Mouse (Mus musculus): ENCODE data around the gene Sox2.

Sox2 gene

DNA sequence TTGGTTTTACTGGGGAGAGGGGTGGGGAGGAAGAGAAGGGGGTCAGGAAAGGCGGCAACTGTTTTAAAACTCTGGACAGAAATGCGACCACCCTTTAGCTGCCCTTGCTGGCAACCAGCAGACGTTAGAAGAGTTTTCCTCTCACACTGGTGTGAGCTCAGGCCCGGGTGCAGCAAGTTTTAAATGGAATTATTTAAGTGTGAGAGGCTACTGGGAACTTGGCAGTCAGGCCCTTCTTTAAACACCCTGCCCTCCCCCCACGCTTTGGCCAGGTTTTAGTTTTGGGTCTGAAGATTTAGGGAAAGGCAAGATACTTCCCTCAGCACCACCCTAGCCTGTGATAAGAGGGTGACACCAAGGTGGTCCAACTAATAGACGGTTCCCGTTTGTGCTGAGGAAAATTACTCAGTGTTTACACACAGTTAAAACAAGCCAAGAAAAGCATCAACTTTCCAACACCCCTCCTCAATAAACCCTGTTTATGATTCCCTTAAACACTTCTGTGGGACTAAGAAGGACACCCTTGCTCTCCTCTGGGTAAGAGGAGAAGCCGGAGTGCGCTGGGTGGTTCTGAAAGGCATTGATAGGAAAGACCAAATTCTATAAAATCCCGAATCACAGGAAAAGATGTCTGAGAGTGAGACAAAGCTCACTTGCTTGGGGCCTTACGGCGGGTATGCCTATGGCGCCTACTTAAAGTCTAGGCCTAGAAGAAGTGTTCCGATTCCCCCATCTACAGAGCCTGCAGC is 10.5 kb downstream of the Sox2 start:
- DNase-seq (ENCODE audit: low spot score), result no peak

DNA sequence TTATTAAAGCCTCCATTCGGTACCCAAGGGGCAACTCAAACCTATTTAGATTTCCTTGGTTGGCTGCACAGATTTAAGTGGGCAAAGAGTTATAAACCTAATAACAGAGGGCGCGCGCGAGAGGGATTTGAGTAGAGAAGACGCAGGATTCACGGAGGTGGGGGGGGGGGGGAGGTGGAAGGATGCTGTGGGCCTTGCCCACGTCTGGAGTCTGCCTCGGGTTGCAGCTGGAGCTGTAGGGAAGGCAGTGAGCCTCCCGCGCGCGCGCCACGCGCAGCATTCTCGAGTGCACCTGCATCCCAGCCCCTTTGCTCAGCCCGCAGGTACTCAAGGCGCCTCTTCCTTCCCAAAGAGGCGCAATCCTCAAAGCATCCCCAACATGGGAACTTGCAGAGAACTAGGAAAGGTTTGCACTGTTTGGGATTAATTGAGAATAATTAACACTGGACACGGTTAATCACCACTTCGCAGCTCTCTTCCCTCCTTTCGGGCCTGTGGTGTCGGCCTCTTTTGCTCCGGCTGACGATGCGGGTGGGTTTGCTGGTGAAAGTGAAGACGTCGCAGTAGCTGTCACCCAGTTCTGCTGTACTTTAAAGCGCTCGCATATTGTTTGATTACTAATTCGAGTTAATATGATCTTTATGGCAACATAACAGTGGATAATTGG is 11.3 kb downstream of the Sox2 start:
- DNase-seq (ENCODE audit: low spot score), result no peak

DNA sequence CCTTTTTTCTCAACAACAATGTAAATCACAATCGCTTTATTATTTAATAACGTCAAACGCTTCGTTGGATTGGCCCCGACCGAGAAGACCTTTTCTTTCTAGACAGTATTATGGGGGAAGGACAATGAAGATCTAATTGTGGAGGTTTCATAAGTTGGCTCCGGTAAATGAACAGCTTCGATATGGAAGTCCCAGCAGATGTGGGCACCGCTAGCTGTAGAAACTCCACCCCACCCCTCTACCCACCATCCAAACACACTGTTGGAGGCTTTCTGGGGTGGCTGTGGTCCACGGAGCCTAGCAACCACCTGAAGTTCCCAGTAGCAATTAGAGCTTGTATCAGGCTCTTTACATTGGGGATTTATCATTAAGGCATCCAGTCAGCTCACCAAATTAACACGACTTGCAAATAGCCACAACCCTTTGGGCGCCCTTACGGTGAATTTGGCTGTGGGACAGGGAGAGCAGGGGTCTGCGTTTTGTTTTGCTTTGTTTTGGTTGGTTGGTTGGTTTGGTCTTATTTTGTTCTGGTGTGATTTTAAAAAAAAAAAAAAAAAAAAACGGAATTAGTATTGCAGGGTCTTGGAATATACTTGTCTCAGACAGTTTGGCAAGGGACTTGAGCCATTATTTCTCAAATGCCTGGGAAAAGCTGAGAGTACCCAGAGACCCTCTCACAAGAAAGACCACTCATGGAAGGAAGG is 12.0 kb downstream of the Sox2 start:
- DNase-seq (ENCODE audit: low spot score), result no peak

DNA sequence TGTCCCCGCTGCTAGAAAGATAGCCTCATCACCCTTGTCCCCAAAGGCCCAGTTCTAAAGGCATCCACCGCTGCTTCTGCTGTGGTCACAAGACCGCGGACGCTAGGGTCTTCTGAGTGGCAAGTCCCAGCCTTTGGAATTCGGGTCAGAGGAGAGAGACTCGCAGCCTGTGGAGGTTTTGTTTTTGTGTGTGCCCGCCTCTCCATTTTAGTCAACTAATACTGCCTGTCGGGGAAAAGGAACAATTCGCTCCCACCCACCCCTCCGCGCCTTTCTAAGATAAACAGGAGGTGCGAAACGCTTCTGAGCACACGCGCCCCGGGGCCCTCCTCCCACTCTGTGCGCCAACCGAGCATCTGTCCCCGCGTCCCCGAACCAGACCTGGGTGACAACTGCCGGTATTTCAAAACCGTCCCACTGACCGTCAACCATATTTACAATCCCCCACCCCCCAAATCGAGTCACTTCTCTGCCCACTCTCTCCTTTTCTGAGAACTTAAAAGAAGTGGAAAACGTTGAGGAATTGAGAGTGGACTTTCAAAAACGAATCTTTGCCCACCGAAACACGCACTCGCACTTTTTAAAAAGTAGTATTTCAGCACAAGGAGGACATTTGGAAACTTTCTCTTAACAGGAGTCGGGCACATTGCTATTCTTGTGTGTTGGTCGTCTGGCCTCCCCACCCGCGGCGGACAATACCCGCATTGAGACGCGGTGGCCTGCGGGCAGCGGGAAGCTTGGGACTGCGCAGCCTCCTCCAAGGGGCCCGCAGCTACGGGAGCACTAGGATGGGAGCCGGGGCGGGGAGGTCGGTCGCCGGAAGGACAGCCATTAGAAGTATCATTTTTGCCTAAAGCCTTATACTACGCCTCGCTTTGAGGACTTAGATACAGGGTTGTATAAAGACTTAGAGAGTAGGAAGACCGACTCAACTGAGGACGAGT is 12.8 kb downstream of the Sox2 start:
- DNase-seq (ENCODE audit: low spot score), result no peak

DNA sequence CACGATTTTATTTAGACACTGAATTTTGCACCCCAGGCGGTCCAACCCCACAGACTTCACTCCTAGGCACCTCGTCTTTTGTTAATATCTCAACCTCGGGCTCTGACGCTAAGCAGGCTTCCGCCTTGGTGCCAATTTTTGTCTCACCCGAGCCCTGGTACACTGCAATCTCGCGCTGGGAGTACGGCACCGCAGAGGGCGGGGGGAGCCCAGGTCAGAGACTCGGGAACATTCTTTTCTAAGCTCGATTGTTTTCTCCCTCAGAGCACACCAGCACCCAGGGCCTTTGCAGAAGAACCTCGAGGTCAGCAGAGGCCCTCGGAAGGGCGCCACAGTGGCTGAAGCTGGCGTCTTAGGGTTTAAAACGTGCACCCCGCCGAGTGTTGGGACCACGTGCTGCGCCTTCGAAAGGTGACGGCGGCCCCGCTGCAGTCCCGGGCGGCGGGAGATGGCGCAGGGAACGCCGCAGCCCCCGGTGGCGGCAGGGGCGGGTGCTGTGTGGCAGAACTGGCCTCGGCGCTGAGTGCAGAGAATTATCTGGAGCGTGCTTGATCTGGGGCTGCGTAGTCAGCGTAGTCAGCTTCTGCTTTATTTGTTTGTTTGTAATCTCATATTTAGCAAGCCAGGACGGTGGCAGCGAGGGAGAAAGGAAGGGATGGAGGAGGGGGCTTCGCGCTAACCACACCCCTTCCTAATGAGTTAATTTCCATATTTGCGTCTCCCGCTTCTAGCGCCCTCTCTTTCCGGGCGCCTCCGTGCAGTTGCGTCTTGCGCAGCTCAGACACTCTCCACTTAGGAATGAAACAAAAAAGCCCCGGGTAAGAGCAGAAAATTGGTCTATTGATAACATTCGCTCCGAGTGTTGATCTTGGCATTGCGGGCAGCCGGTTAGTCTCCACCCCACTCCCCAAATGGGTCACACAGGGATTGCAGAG is 13.8 kb downstream of the Sox2 start:
- no peak for DNase-seq (ENCODE audit: low spot score)

DNA sequence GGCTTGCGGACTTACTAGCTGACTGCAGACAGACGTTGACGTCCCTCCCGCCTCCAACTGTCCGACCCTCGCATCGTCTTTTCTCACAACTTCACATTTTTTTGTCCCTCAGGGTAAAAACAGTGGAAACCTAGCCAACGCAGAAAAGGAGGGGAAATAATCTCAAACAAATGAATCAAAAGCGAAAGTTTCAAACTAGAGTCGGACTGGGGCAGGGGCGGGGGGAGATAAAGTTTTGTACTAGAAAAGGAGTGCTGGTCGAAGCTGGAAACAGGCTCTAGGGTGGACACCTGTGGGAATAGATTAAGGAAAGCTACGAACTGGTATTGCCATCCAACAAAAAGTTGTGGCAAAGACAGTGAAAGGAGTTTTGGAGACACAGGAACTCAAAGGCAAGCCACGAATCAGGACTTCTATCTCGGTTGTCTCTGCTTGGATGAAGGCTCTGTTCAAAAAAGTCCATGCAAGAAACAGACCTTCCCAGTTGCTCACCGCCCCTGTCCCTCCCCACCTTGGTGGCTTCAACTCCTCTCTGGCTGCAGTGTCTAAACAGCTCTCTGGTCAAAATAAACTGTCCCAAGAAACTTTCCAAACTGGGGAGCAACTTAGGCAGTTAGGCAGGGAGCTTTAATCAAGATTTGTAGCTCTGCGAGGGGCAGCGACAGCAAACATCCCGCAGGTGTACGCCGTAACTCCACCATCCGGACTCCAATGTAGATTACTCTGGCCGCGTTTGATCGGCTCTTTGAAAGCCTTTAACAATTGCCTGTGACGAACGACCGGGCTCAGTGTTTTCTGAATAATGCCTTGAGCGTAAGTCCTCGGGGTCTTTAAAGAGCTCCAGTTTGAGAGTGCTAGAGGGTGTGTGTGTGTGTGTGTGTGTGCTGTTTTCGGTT is 14.7 kb downstream of the Sox2 start:
- no peak for DNase-seq (ENCODE audit: low spot score)

DNA sequence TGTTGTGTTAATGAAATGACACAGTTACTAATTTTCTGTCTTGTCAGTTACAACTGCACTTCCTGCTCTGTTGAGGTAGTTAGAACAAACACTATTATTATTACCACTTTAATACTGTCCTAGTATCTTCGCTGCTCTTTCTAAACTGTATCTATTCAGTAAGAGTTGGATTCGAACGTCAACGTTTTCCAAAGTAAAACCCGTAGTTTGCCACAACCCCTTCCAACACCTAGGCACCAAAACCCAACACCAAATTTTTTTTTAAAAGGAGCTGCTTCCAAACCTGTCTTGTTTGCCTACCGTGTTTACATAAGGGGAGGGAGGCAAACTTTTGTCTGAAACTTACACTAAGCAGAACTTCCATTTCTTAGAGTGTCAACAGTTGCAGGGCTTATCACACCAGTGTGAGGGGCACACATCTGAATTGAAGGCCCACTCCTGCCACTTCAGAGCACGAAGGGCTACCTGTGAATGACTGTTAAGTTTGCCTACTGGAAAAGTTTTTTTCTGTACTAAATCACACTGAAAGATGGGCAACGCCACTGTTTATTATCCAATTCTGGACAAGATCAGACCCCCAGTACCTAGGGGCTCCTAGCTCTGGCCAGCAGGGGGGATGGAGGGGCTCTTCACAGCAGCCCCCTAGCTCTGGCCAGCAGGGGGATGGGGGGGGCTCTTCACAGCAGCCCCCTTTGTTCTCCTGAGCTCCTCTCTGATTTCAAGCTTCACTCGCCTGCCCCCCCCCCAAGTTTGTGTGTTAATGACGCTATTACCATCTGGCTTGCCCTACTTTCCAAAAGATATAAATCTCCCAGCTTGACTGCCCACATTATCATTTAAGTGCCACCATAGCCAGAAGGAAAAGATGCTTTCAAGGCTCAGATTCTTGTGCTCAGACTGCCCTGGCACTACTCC is 15.8 kb downstream of the Sox2 start:
- no peak for DNase-seq (ENCODE audit: low spot score)

DNA sequence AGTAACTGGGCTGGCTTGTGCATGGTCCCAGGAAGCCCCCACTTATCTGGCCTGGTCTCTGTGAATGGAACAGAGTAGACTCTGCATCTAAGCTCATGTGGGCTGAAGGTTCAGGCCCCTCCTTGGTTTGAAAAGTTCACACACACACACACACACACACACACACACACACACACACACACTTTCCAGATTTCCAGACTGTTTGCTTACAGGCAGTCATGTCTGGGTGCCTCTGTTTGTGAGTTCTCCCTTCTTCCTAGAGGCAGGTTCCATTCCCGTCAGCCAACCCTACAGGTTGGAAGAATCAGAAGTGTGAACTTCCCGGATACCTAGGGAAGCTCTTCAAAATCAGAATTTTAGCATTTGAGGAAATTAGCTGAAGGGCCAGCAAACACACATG is 17.0 kb downstream of the Sox2 start:
- no peak for DNase-seq (ENCODE audit: low spot score)

DNA sequence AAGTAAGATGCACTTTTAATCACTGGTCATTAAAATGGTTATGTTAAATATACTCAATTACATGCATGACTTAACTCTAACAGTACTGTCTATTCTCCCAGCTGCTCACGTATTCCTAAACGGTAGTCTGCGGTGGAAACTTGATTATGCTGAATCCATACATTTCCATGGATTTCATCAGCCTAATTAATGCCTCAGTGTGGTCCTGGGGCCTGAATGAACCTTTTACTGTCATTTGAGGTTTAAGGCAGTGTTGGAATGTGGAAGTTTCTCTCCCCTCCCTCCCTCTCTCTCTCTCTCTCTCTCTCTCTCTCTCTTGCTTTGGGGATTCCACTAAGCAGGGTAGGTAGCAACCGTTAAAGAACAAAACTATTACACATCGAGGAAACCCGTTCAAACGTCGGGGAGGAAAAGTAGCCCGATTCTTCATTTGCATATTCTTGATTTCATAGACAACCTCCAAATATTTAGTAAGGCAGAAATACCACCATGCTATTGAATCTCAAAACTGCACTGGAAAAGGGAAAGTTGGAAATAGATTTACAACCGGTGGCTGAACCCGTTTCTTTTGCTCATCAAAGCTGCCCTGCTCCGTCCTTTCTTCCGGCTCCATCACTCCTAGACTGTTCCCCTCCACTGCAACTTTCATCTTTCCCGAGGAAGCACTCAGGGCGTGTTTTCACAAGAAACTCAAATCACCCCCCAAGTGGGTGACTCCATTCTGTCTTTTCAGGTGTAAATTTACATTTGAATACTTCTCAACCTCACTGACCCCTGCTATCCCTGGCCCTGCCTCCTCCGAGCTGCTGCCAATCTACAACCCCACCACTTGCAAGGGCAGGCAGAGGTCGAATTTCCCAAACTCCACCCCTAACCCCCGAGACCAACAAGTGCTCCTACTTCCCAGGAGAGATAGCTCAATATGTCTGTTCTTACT is 17.9 kb downstream of the Sox2 start:
- DNase-seq (ENCODE audit: low spot score), result no peak

DNA sequence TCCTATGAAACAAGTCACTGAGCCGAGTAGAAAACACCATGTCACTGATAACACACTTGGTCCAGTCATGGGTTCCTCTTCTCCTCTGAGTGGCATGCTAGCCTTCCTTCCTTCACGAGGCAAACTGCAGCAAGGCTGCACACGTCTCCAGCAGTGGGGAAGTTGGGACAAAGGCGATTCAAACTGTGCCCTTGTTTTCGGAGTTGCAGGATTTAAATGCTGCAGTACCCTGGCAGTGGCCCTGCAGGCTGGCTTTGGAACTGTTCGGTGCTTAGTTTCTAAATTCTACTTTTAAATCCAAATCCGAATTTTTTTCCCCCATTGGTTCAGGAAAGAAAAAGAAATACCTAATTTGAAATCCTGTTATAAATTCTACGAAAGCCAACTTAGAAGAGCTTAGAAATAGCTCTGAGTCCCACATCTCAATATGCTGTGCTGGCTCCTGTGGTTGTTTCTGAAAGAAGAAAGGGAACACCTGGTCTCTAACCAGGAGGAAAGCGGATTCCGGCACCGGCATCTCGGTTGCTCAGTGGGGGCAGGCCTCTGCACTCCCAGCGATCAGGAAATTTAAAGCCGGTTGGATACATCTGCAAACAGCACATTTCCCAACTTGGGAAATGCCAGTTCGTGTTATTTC is 20.9 kb downstream of the Sox2 start:
- DNase-seq (ENCODE audit: low spot score), result no peak

DNA sequence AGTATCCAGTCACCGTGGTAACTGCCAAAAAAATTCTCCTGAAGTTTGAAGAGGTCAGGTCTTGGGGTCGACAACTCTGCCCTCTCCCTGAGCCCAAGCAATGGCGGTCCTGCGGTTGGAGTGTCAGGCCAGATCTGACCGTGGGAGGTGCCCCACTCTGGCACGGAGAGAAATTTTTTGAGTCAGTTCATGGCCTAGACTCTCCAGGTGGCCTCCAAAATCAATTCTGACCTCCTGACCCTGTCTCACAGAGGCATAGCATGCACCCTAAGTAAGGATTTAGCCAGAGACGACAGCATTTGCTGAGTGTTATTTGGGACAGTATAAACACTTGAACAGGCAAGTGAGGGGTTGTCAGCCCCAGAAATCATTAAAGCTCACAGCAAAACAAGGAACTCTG is 28.6 kb downstream of the Sox2 start:
- no peak for DNase-seq (ENCODE audit: low spot score)

DNA sequence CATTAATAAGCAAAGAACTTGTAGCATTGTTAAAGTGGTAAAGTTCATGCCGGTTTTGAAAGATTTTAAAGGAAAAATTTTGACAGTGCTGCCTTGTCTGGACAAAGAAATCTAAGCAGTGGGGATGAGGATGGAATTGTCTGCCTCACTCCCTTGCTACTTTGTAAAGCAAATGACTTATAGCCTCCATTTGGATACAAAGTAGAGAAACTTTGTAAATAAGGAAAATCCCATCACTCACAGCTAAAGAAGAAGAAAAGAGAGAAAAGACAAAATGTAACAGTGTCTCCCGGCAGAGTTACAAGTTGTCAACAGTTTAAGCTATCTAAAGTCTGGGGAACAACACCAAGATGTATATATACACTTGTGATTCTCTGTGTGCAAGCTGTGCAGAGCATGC is 29.2 kb downstream of the Sox2 start:
- DNase-seq (ENCODE audit: low spot score), result no peak

DNA sequence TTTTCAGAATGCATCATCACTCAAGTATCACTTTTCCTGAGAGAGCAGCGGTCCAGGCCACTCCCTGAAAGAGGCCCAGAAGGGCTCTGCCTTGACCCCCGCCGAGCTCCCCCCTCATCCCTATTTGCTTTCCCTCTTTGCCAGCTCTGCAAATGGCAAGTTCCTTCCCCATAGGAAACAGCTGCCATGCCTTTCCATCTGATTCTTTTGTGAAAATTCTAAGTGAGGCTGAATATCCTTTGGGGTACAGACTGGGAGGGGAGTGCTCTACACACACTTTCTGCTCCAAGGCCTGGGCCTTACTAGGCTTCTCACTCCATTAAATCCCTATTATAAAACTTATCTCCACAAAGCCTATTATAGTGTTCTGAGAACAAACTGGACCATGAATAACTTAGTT is 29.7 kb downstream of the Sox2 start:
- DNase-seq (ENCODE audit: low spot score), result no peak

DNA sequence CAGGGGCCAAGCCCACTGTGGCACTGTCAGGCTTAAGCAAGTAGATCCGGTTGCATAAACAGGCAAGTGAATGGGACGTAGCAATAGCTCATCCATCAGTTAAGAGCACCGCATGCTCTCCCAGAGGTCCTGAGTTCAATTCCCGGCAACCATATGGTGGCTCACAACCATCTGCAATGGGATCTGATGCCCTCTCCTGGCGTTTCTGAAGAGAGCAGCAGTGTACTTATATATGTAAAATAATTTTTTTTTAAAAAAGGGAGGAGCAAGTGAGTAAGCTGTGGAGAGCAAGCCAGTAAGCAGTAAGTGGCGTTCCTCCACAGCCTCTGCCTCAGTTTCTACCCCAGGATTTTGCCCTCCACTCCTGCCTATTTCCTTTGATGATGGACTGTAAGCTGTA is 37.9 kb downstream of the Sox2 start:
- DNase-seq (ENCODE audit: low spot score), result no peak

DNA sequence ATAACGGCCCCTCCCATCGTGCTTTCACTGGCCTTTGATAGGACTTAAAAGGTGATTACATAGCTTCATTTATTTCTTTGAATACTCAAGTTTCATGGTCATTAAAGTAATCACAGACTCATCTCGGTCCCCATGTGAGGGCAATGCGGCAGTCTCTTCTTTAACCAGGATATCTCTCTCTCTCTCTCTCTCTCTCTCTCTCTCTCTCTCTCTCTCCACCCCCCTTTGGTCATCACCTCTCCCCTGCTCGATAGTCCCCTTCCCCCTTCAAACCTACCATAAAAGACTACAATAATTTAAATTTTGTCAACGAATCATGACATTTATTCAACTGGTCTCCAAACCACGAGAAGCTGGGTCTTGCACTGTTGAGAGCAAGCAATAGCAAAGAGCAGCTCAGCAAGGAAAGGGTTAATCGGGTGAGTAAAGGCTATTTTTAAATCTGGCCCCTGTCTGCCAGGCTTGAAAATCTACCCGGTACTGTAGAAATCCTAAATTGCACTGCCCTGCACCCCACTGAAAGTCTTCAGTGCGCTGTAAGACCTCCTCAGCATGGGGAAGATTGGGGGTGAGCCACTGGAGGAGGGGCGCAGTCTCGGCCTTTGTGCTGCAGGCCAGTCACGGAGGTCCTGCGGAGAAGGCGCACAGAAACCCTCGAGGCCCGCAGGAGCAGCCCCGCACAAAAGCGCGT is 41.6 kb downstream of the Sox2 start:
- DNase-seq (ENCODE audit: low spot score), result no peak

DNA sequence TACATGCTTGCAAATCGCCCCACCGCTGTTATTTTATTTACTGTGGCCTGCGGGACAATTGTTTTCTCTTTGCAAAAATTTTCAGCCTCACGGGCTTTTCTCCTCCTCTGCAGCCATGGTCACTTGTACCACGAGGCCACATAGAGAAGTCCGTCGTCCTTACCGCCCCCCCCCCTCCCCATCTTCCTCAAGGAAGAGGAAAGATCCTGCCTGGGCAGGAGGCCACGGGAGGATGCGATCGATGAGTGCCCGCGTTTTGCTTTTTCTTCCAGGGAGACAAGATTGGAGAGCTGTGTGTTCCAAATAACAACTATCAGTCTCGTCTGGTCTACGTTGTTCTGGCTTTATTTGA is 42.2 kb downstream of the Sox2 start:
- DNase-seq (ENCODE audit: low spot score), result no peak
